Mouse (Mus musculus) bone marrow, adult 2 months (tissue): ENCODE data around the gene Cidec.

Experiments used
- CTCF ChIP-seq: fragments of 200-500 bp; IDR thresholded peaks from 2 replicates; pipeline ENCODE4 v1.5.1; 2011; ENCODE audit warnings: low read length, control low read depth; ENCODE audit not compliant: control insufficient read depth, insufficient read depth
- POLR2A ChIP-seq: fragments of 200-500 bp; IDR thresholded peaks from 2 replicates; pipeline ENCODE4 v1.6.1; 2011; ENCODE audit warnings: low read depth, mild to moderate bottlenecking, control low read depth, low read length, borderline replicate concordance; ENCODE audit not compliant: control insufficient read depth

DNA sequence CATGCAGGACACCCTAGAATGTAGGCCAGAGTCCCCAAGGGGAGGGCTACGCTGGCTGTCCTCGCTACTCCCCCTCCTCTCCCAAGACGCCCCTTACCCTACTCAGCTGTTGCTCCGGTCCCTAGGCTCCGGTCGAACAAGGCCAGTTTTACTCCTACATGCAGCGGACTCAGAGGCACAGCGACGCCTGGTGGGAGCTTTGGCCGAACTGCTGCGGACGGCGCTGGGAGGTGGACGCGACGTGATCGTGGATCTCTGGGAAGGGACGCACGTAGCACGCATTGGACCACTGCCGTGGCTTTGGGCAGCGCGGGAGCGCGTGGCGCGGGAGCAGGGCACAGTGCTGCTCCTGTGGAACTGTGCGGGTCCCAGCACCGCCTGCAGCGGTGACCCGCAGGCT lies 33.9 kb upstream of the Cidec start:
- TF ChIP-seq POLR2A = no peak
- TF ChIP-seq CTCF = peak; percentile 88
